Mouse (Mus musculus) MEL (cell line): ENCODE data around the gene Mapt. TPM values are rescaled to one million over a fixed set of nuclear protein-coding genes. Genes with fewer than 3 reads are reported as not detected.

Experiments
- DNase-seq: peaks from one replicate; pipeline ENCODE4 v3.0.0; 2011; ENCODE audit warnings: low read depth, low spot score
- H3K27ac ChIP-seq: 2 replicates; pipeline ENCODE4 v1.5.1; 2012; ENCODE audit warnings: low read depth, mild to moderate bottlenecking, control low read depth, low read length, moderate library complexity; ENCODE audit not compliant: control insufficient read depth
- H3K27me3 ChIP-seq, 2 experiments: fragments of 150-350 bp in 1 of 2; sonication (generic) in 1 of 2; 2 replicates each; pipeline ENCODE4 v1.6.1; 2012; ENCODE audit warnings: low read length in 2 of 2, mild to moderate bottlenecking in 2 of 2, improper control_type of control experiment in 1 of 2, moderate library complexity in 1 of 2; ENCODE audit not compliant: insufficient read depth in 2 of 2, control insufficient read depth in 1 of 2
- H3K36me3 ChIP-seq, 2 experiments: 2 replicates each; pipeline ENCODE4 v1.6.1; 2012 to 2014; ENCODE audit warnings: low read length in 2 of 2, improper control_type of control experiment in 1 of 2, inconsistent platforms in 1 of 2, mild to moderate bottlenecking in 1 of 2; ENCODE audit not compliant: insufficient read depth in 2 of 2, control insufficient read depth in 1 of 2
- H3K4me1 ChIP-seq, 2 experiments: fragments of 150-350 bp in 1 of 2; sonication (generic) in 1 of 2; 2 replicates each; pipeline ENCODE4 v1.6.1; 2012; ENCODE audit warnings: low read length in 2 of 2, improper control_type of control experiment in 1 of 2, mild to moderate bottlenecking in 1 of 2; ENCODE audit not compliant: insufficient read depth in 2 of 2, control insufficient read depth in 1 of 2
- H3K4me3 ChIP-seq, 2 experiments: fragments of 150-350 bp in 1 of 2; sonication (generic) in 1 of 2; 2 replicates each; pipeline ENCODE4 v1.5.1; 2012; ENCODE audit warnings: low read depth in 2 of 2, low read length in 2 of 2, mild to moderate bottlenecking in 2 of 2, moderate library complexity in 2 of 2, control low read depth in 1 of 2, improper control_type of control experiment in 1 of 2; ENCODE audit not compliant: control insufficient read depth in 1 of 2, insufficient read depth in 1 of 2
- H3K79me2 ChIP-seq: 2 replicates; pipeline ENCODE4 v1.6.1; 2012; ENCODE audit warnings: mild to moderate bottlenecking, low read length, moderate library complexity; ENCODE audit not compliant: control insufficient read depth, poor library complexity, insufficient read depth
- H3K9ac ChIP-seq: 2 replicates; pipeline ENCODE4 v1.6.1; 2012; ENCODE audit warnings: low read depth, mild to moderate bottlenecking, control low read depth, low read length, moderate library complexity; ENCODE audit not compliant: control insufficient read depth, poor library complexity, severe bottlenecking
- H3K9me3 ChIP-seq: fragments of 150-350 bp; sonication (generic); replicated peaks from 2 replicates; pipeline ENCODE4 v1.6.1; 2012; ENCODE audit warnings: mild to moderate bottlenecking, low read length, improper control_type of control experiment, moderate library complexity; ENCODE audit not compliant: insufficient read depth
- CTCF ChIP-seq, 3 experiments: IDR thresholded peaks in 2 of 3; conservative IDR thresholded peaks in 1 of 3; 2 replicates each; pipeline ENCODE4 v1.5.1; 2011 to 2012; ENCODE audit warnings: low read length in 3 of 3, low read depth in 2 of 3, mild to moderate bottlenecking in 2 of 3, improper control_type of control experiment in 1 of 3, inconsistent platforms in 1 of 3, mixed read lengths in 1 of 3, moderate library complexity in 1 of 3; ENCODE audit not compliant: control insufficient read depth in 1 of 3, insufficient read depth in 1 of 3, poor library complexity in 1 of 3, severe bottlenecking in 1 of 3
- E2F4 ChIP-seq: IDR thresholded peaks from 2 replicates; pipeline ENCODE4 v1.6.1; 2011; ENCODE audit warnings: low read depth, low read length, improper control_type of control experiment, borderline replicate concordance
- EP300 ChIP-seq, 2 experiments: IDR thresholded peaks; 2 replicates each; pipeline ENCODE4 v1.6.1; 2011; ENCODE audit warnings: improper control_type of control experiment in 2 of 2, low read length in 2 of 2, low read depth in 1 of 2, mild to moderate bottlenecking in 1 of 2
- ETS1 ChIP-seq: IDR thresholded peaks from 2 replicates; pipeline ENCODE4 v1.6.1; 2012; ENCODE audit warnings: low read depth, mild to moderate bottlenecking, inconsistent platforms, low read length, improper control_type of control experiment, moderate library complexity
- GATA1 ChIP-seq: IDR thresholded peaks from 2 replicates; pipeline ENCODE4 v1.6.1; 2011; ENCODE audit warnings: low read depth, low read length, improper control_type of control experiment
- JUND ChIP-seq: IDR thresholded peaks from 2 replicates; pipeline ENCODE4 v1.6.1; 2011; ENCODE audit warnings: low read depth, mild to moderate bottlenecking, improper control_type of control experiment, low read length
- MAFK ChIP-seq: IDR thresholded peaks from 2 replicates; pipeline ENCODE4 v1.6.1; 2011; ENCODE audit warnings: low read depth, mild to moderate bottlenecking, low read length, improper control_type of control experiment, borderline replicate concordance
- MAX ChIP-seq: IDR thresholded peaks from 2 replicates; pipeline ENCODE4 v1.6.1; 2011; ENCODE audit warnings: low read length, improper control_type of control experiment
- MAZ ChIP-seq: IDR thresholded peaks from 2 replicates; pipeline ENCODE4 v1.6.1; 2012; ENCODE audit warnings: low read depth, mild to moderate bottlenecking, inconsistent platforms, low read length, improper control_type of control experiment
- MEF2A ChIP-seq: IDR thresholded peaks from 2 replicates; pipeline ENCODE4 v1.6.1; 2014; ENCODE audit warnings: low read depth, mild to moderate bottlenecking, inconsistent platforms, low read length, improper control_type of control experiment; ENCODE audit not compliant: poor library complexity, insufficient replicate concordance, severe bottlenecking; ENCODE audit errors: extremely low read depth
- MXI1 ChIP-seq: IDR thresholded peaks from 2 replicates; pipeline ENCODE4 v1.6.1; 2011; ENCODE audit warnings: mild to moderate bottlenecking, low read depth, low read length, improper control_type of control experiment
- RAD21 ChIP-seq: IDR thresholded peaks from 2 replicates; pipeline ENCODE4 v1.6.1; 2011; ENCODE audit warnings: mild to moderate bottlenecking, low read depth, low read length, improper control_type of control experiment
- RCOR1 ChIP-seq: IDR thresholded peaks from 2 replicates; pipeline ENCODE4 v1.6.1; 2012; ENCODE audit warnings: low read depth, mild to moderate bottlenecking, inconsistent platforms, low read length, improper control_type of control experiment
- SIN3A ChIP-seq: IDR thresholded peaks from 2 replicates; pipeline ENCODE4 v1.6.1; 2012; ENCODE audit warnings: low read length, improper control_type of control experiment, inconsistent platforms
- SMC3 ChIP-seq: IDR thresholded peaks from 2 replicates; pipeline ENCODE4 v1.6.1; 2011; ENCODE audit warnings: low read depth, low read length, improper control_type of control experiment
- TAL1 ChIP-seq: IDR thresholded peaks from 2 replicates; pipeline ENCODE4 v1.6.1; 2012; ENCODE audit warnings: mild to moderate bottlenecking, inconsistent platforms, low read length, moderate library complexity, mixed read lengths
- TBP ChIP-seq: IDR thresholded peaks from 2 replicates; pipeline ENCODE4 v1.8.0; 2011; ENCODE audit warnings: low read depth, low read length, improper control_type of control experiment
- TCF12 ChIP-seq: IDR thresholded peaks from 2 replicates; pipeline ENCODE4 v1.6.1; 2014; ENCODE audit warnings: low read depth, mild to moderate bottlenecking, inconsistent platforms, low read length, improper control_type of control experiment, moderate library complexity
- USF1 ChIP-seq: IDR thresholded peaks from 2 replicates; pipeline ENCODE4 v1.6.1; 2014; ENCODE audit warnings: low read depth, mild to moderate bottlenecking, inconsistent platforms, low read length, improper control_type of control experiment, moderate library complexity
- ZKSCAN1 ChIP-seq: IDR thresholded peaks from 2 replicates; pipeline ENCODE4 v1.6.1; 2012; ENCODE audit warnings: low read depth, mild to moderate bottlenecking, inconsistent platforms, low read length, improper control_type of control experiment, moderate library complexity
- ZNF384 ChIP-seq: IDR thresholded peaks from 2 replicates; pipeline ENCODE4 v1.6.1; 2012; ENCODE audit warnings: low read depth, mild to moderate bottlenecking, inconsistent platforms, low read length, improper control_type of control experiment
- polyA plus RNA-seq, 2 experiments: library from polyadenylated mRNA; stranded (reverse) in 1 of 2; unstranded in 1 of 2; fragments of >175 nt in 1 of 2; fragments of >200 nt in 1 of 2; gene quantifications; 2 replicates each; pipeline versions ENCODE4 v1.2.1 to v1.2.4; 2012; ENCODE audit warnings: low replicate concordance in 2 of 2, low read depth in 1 of 2; ENCODE audit not compliant: insufficient read length in 2 of 2, insufficient read depth in 1 of 2, missing spikeins in 1 of 2
- total RNA-seq: library from RNA; depleted of rRNA; stranded (reverse); fragments of 300-350 nt; gene quantifications from 2 replicates; pipeline ENCODE4 v1.2.3, GENCODE M21; 2012

Gene Mapt
- total and polyA plus RNA-seq, 3 experiments = 0.89 to 1.7 TPM; not detected in 1

DNA sequence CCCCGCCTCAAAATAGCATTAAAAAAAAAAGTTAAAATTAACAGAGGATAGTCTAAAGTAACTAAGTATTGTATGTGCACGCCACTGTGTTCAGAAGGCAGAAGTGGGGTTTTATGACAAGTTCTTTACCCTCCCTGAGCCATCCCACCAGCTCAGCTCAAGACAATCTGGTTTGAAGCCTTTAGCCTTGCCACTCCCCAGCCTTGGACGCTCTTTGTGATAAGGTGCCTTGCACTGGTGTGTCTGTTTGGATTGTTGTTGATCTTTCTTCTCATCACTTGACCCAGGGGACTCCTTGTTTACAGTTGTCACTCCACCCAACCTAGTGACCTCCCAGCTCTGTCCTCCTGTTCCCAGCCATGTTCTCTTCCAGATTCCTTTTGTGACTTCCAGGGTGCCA lies 86.4 kb downstream of the Mapt start:
- Histone ChIP-seq H3K4me1 (peaks cover 5 to 25% of the 10 kb centered on the region in 2 experiments; a peak in 3 of 4 replicates), H3K9ac (no peak overlapping the region), H3K27ac (no peak overlapping the region), H3K36me3 (peaks cover 0 to 5% of the 10 kb centered on the region in 2 experiments; a peak in 2 of 4 replicates), H3K27me3 (no peaks in the 10 kb centered on the region), H3K79me2 (no peaks in the 10 kb centered on the region), H3K9me3 (no peaks in the 10 kb centered on the region), H3K4me3 (no peak overlapping the region)
- DNase-seq = peak; percentile 59
- TF ChIP-seq SMC3 (no peak), GATA1 (no peak), TBP (0 out of 2 replicates have a peak, but pooled peaks have one; percentile 24), ZKSCAN1 (no peak), JUND (no peak), MAZ (no peak), MXI1 (no peak), EP300 (IDR thresholded peaks at IDR 0.05; ENCODE audit: low read depth in 1 of 2, low read length in 2 of 2) (peak in 1 of 2 experiments; percentile 30; a peak in 1 of 4 replicates), CTCF (IDR thresholded peaks at IDR 0.05 in 2 of 3, conservative IDR thresholded peaks at IDR 0.05 in 1 of 3; ENCODE audit: control insufficient read depth in 1 of 3, insufficient read depth in 1 of 3, low read depth in 2 of 3, low read length in 3 of 3, poor library complexity in 1 of 3, severe bottlenecking in 1 of 3) (no peak), TCF12 (no peak), TAL1 (no peak), RAD21 (no peak), USF1 (no peak), ETS1 (no peak), ZNF384 (no peak), MAX (no peak), MEF2A (no peak), RCOR1 (0 out of 2 replicates have a peak, but pooled peaks have one; percentile 25), E2F4 (no peak), MAFK (no peak), SIN3A (no peak)
